Mouse (Mus musculus) spleen, postnatal 10 days (tissue): ENCODE data around the gene Camk2n1.
A peak's percentile ranks its signal among the peaks of the same experiment; 100 is the strongest.
"Not testable (repeated sequence)": the region's sequence is repeated elsewhere in the genome, so short reads cannot be mapped to it uniquely, and the experiment has no call there.

Source experiments
- DNase-seq, 2 experiments: peaks; one replicate each; pipeline ENCODE4 v3.0.0; 2021 to 2022; ENCODE audit warnings: low spot score in 2 of 2

The Camk2n1 gene

GRCm38 (mm10) chr4:138453753-138454570 lies at the start of gene Camk2n1:
Camk2n1 (plus strand) TSS chr4:138454314.
- peak in 1 of 2 experiments; percentile 28 for DNase-seq

GRCm38 (mm10) chr4:138404806-138405205 lies 49.3 kb upstream of the Camk2n1 start:
- DNase-seq, result peak; percentile 29 to 65

- DNase-seq, result no peak
Measured at GRCm38 (mm10) chr4:138407479-138408194, 46.5 kb upstream of the Camk2n1 start.

GRCm38 (mm10) chr4:138411011-138411410 lies 43.1 kb upstream of the Camk2n1 start:
- DNase-seq, result no peak

GRCm38 (mm10) chr4:138411504-138412121 lies 42.5 kb upstream of the Camk2n1 start:
- no peak for DNase-seq

GRCm38 (mm10) chr4:138414725-138415124 lies 39.4 kb upstream of the Camk2n1 start:
- DNase-seq, result no peak

GRCm38 (mm10) chr4:138415991-138416390 lies 38.1 kb upstream of the Camk2n1 start:
- DNase-seq, result no peak

GRCm38 (mm10) chr4:138416414-138416813 lies 37.7 kb upstream of the Camk2n1 start:
- DNase-seq, result no peak

- DNase-seq, result no peak
Measured at GRCm38 (mm10) chr4:138417882-138418281, 36.2 kb upstream of the Camk2n1 start.

GRCm38 (mm10) chr4:138418340-138418957 lies 35.7 kb upstream of the Camk2n1 start:
- DNase-seq, result no peak

- no peak for DNase-seq
Measured at GRCm38 (mm10) chr4:138425028-138425427, 29.1 kb upstream of the Camk2n1 start.

GRCm38 (mm10) chr4:138425604-138426003 lies 28.5 kb upstream of the Camk2n1 start:
- DNase-seq, result not testable (repeated sequence)

- peak; percentile 43 to 81 for DNase-seq
Measured at GRCm38 (mm10) chr4:138426778-138427705, 27.1 kb upstream of the Camk2n1 start.

- DNase-seq, result peak in 1 of 2 experiments; percentile 66
Measured at GRCm38 (mm10) chr4:138429778-138430177, 24.3 kb upstream of the Camk2n1 start.

- DNase-seq, result no peak
Measured at GRCm38 (mm10) chr4:138431340-138431739, 22.8 kb upstream of the Camk2n1 start.

GRCm38 (mm10) chr4:138434347-138435316 lies 19.5 kb upstream of the Camk2n1 start, which contains the start of gene Mul1:
Mul1 (plus strand) TSS chr4:138434671.
- DNase-seq, result peak; percentile 88 to 96

GRCm38 (mm10) chr4:138440062-138440461 lies 14.1 kb upstream of the Camk2n1 start:
- DNase-seq, result no peak

GRCm38 (mm10) chr4:138444941-138445340 lies 9.2 kb upstream of the Camk2n1 start:
- DNase-seq, result no peak

GRCm38 (mm10) chr4:138446981-138447380 lies 7.1 kb upstream of the Camk2n1 start:
- DNase-seq, result no peak

- peak; percentile 72 to 85 for DNase-seq
Measured at GRCm38 (mm10) chr4:138447387-138447786, 6.7 kb upstream of the Camk2n1 start.
